Mouse (Mus musculus) liver, embryonic 15.5 days (tissue): ENCODE measurements around the gene Mctp2. TPM values are rescaled to one million over a fixed set of nuclear protein-coding genes. Genes with fewer than 3 reads are reported as not detected.
A peak's percentile ranks its signal among the peaks of the same experiment; 100 is the strongest.

Experiments used
- ATAC-seq: fragments of 200-750 bp; cut with Nextera tagmentation; 2 replicates; pipeline ENCODE4 v1.8.0; 2017; ENCODE audit warnings: moderate number of reproducible peaks, mild to moderate bottlenecking, moderate library complexity; ENCODE audit not compliant: insufficient read depth
- H3K27ac ChIP-seq: fragments of 300-500 bp; sonication (generic); replicated peaks from 2 replicates; pipeline ENCODE4 v1.5.1; 2015; ENCODE audit warnings: mild to moderate bottlenecking, inconsistent platforms
- H3K27me3 ChIP-seq: fragments of 300-500 bp; sonication (generic); 2 replicates; pipeline ENCODE4 v1.6.1; 2015; ENCODE audit warnings: mild to moderate bottlenecking, inconsistent platforms
- H3K36me3 ChIP-seq: fragments of 300-500 bp; sonication (generic); replicated peaks from 2 replicates; pipeline ENCODE4 v1.6.1; 2015; ENCODE audit warnings: moderate library complexity, mild to moderate bottlenecking, inconsistent platforms
- H3K4me1 ChIP-seq: fragments of 300-500 bp; sonication (generic); replicated peaks from 2 replicates; pipeline ENCODE4 v1.6.1; 2015; ENCODE audit warnings: inconsistent platforms
- H3K4me2 ChIP-seq: fragments of 300-500 bp; sonication (generic); 2 replicates; pipeline ENCODE4 v1.6.1; 2015; ENCODE audit warnings: moderate library complexity, mild to moderate bottlenecking, inconsistent platforms
- H3K4me3 ChIP-seq: fragments of 300-500 bp; sonication (generic); replicated peaks from 2 replicates; pipeline ENCODE4 v1.5.1; 2015; ENCODE audit warnings: mild to moderate bottlenecking, inconsistent platforms
- H3K9ac ChIP-seq: fragments of 300-500 bp; sonication (generic); 2 replicates; pipeline ENCODE4 v1.6.1; 2015; ENCODE audit warnings: moderate library complexity, mild to moderate bottlenecking, inconsistent platforms
- H3K9me3 ChIP-seq: fragments of 300-500 bp; sonication (generic); replicated peaks from 2 replicates; pipeline ENCODE4 v1.6.1; 2016; ENCODE audit warnings: inconsistent platforms
- WGBS: fragments of 180-500 bp; shearing (Covaris S2); methylation state at CpG from one replicate; pipeline ENCODE4 v1.1.7; 2015; ENCODE audit warnings: mixed read lengths; ENCODE audit not compliant: insufficient replicate concordance; 5-methylcytosine and 5-hydroxymethylcytosine counted together
- polyA plus RNA-seq: library from polyadenylated mRNA; unstranded; fragments of >200 nt; fragmentation: Nextera tagmentation; extraction: Ambion mirVana; gene quantifications from 2 replicates; pipeline ENCODE4 v1.2.1, GENCODE M21; 2015

Gene Mctp2
- polyA plus RNA-seq, 1 experiment from 2014 or later = 0.35 TPM

DNA sequence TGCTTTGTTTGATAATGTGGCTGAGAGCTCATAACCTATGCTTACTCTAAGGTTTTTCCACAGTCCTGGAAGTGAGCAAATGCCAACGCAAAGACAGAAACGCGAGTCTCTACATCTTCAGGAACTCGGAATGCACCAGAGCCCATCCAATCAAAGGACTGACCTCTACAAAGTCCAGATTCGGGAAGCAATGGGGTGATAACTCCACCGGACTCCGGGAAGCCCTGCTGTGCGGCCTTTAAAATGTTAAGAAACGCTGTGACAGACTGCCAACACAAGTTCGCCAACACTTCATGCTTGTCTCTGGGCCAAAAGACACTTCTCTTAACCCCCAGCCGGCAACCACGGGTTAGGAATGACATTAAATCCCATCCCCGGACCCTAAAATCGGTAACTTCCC, 437 bp downstream of the Mctp2 start:
- no peak for ATAC-seq
- Histone ChIP-seq H3K27ac (no peak overlapping the region), H3K36me3 (no peaks in the 10 kb centered on the region), H3K4me1 (no peaks in the 10 kb centered on the region), H3K27me3 (no peaks in the 10 kb centered on the region; the same call in 1 of the 2 replicates), H3K4me3 (peak overlapping the region; percentile 53), H3K4me2 (peak overlapping the region; percentile 69), H3K9me3 (no peaks in the 10 kb centered on the region), H3K9ac (no peak overlapping the region)
- 4% methylated on average over 14 of the region's 14 CpGs for WGBS

DNA sequence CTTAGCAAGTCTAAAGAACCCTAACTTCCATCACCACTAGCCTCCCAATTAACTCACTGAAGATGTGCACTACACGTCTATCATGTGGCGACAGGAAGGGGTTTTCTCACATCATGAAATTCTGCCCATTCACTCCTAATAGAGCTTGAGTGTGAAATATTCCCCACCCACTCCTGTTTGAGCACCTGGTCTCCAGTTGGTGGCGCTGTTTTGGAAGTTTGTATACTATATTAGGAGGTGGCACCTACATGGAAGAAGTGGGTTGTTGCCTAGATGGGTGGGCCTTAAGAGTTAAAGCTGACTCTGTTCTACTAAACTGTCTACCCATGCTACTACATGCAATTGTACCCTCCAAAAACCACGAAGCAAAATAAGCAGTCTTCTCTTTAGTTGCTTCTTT, 4.7 kb downstream of the Mctp2 start:
- no peaks in the 10 kb centered on the region for H3K36me3 ChIP-seq
- no peak overlapping the region for H3K4me2 ChIP-seq
- ATAC-seq = no peak
- H3K27ac ChIP-seq = no peak overlapping the region
- H3K9me3 ChIP-seq = no peaks in the 10 kb centered on the region
- no peak overlapping the region for H3K9ac ChIP-seq
- no peaks in the 10 kb centered on the region for H3K4me1 ChIP-seq
- H3K4me3 ChIP-seq = no peak overlapping the region
- no peaks in the 10 kb centered on the region; the same call in 1 of the 2 replicates for H3K27me3 ChIP-seq
- WGBS = 44% methylated on average over 4 of the region's 4 CpGs

DNA sequence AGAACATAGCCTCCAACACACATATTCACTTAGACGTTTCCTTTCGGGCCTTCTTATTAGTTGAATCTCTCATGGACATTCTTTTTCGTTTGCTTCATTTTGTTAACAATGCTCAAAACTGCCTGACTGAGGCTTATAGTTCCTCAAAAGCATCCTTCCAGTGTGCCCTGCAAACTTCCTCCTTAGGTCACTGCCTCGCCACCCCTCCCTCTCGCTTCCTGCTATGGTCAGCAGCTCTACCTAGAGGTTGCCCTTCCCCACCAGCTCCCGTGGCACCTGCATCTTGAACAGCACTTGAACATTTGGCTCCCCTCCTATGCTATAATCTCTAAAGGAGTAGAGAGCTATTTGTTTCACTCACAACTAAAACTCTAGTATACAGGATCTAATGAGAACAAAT, 6.7 kb downstream of the Mctp2 start:
- Histone ChIP-seq H3K27ac (no peak overlapping the region), H3K9ac (no peak overlapping the region), H3K36me3 (no peaks in the 10 kb centered on the region), H3K27me3 (no peaks in the 10 kb centered on the region), H3K4me2 (no peak overlapping the region), H3K4me1 (no peaks in the 10 kb centered on the region), H3K9me3 (no peaks in the 10 kb centered on the region), H3K4me3 (no peak overlapping the region)
- WGBS = 23% methylated on average over 6 of the region's 6 CpGs
- ATAC-seq = no peak

DNA sequence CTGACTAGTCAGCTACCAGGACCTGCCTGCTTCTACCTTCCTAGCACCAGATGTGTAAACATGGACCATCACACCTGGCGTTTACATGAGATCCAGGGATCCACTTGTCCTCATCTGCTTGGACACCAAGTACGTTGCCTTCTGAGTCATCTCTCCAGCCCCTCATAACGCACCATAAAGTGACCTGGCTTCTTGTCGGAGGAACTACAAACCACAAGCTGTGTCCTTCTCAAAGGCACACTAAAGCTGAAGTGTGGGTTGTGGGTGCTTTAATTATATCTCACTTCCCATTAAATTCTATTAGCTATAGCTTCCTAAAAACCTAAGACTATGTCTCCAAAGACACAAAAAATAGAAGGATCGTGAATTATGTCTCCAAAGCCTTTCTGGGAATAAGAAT, 9.4 kb downstream of the Mctp2 start:
- 35% methylated on average over 5 of the region's 5 CpGs for WGBS
- H3K27ac ChIP-seq = no peak overlapping the region
- H3K9me3 ChIP-seq = no peaks in the 10 kb centered on the region
- no peaks in the 10 kb centered on the region for H3K4me1 ChIP-seq
- no peaks in the 10 kb centered on the region for H3K36me3 ChIP-seq
- no peak overlapping the region for H3K4me2 ChIP-seq
- no peak for ATAC-seq
- no peak overlapping the region for H3K9ac ChIP-seq
- no peaks in the 10 kb centered on the region for H3K27me3 ChIP-seq
- H3K4me3 ChIP-seq = no peak overlapping the region

DNA sequence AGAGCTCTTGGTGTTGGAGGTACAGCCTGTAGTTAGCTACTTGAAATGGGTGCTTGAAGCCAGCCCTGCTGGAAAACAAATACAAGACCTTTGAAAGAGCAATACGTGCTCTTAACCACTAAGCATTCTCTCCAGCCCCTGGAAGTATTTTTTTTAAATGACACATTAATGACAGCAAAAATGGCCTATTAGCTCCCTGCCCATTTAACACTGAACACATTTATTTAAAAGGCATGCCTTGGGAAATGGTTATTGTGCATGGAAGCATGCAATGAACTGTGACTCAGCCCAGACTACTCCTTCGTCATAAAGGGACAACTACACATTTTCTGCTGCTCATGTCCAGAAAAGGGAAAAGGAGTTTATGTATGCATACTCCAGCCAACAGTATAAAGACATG, 10.2 kb downstream of the Mctp2 start:
- no peaks in the 10 kb centered on the region for H3K4me1 ChIP-seq
- no peaks in the 10 kb centered on the region for H3K27me3 ChIP-seq
- 60% methylated on average over 2 of the region's 2 CpGs for WGBS
- no peak overlapping the region for H3K27ac ChIP-seq
- no peak for ATAC-seq
- H3K9ac ChIP-seq = no peak overlapping the region
- no peaks in the 10 kb centered on the region for H3K36me3 ChIP-seq
- H3K4me3 ChIP-seq = no peak overlapping the region
- no peaks in the 10 kb centered on the region for H3K9me3 ChIP-seq
- H3K4me2 ChIP-seq = no peak overlapping the region

DNA sequence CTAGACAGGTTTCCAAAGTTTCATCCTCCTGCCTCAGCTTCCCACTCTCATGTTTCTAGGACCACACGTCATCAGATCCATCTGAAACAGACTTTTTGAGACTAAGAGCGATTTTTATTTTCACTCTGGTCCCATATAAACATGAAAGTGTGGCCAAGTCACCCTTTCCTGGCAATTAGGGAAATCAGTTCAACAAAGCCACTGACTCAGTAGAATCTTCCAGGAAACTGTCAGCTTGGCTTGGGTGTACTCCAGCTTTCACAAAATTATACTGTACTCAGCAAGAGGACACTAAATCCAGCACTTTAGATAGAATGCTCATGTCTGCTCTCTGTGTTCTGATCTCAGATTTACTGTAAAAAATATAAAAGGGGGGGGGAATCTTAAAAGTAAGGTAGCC, 11.5 kb downstream of the Mctp2 start:
- no peak overlapping the region for H3K4me2 ChIP-seq
- H3K36me3 ChIP-seq = no peaks in the 10 kb centered on the region
- no peak overlapping the region for H3K27ac ChIP-seq
- 51% methylated on average over 2 of the region's 2 CpGs for WGBS
- no peaks in the 10 kb centered on the region for H3K27me3 ChIP-seq
- H3K4me1 ChIP-seq = no peaks in the 10 kb centered on the region
- no peak overlapping the region for H3K4me3 ChIP-seq
- H3K9me3 ChIP-seq = no peaks in the 10 kb centered on the region
- H3K9ac ChIP-seq = no peak overlapping the region
- ATAC-seq = no peak

DNA sequence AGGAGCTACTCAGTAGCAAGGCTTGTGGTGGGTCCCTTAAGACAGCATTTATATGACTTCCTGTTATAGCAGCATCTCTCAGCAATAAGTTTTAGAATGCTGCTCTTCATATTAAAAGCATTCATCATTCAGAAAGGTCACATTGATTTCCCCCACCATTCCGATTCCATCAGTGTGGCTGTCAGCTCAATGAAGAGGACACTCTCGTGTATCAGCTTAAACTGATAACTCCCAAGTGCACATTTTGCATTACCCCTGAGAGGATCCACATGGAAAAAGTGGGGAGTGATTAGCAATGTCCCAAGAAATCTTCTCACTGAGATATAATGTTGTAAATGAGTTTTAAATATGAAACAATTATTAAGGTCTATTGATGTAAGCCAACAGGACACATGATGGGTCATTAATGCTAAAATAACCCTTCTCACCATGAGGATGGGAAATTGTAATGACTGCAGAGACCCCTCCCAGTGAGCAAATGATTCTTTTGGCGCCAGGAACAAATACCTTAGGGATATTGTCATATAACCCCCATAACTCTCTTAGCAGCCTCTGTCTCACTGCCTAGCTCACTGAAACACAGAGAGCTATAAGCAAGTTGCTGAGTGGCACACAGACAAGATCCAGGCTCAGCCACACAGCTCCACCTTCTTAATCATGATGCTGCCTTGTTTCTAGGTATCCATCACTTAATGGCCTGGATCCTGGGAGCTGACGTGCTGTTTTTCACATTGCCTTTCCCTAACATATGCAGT, 12.4 kb downstream of the Mctp2 start:
- 49% methylated on average over 4 of the region's 4 CpGs for WGBS

DNA sequence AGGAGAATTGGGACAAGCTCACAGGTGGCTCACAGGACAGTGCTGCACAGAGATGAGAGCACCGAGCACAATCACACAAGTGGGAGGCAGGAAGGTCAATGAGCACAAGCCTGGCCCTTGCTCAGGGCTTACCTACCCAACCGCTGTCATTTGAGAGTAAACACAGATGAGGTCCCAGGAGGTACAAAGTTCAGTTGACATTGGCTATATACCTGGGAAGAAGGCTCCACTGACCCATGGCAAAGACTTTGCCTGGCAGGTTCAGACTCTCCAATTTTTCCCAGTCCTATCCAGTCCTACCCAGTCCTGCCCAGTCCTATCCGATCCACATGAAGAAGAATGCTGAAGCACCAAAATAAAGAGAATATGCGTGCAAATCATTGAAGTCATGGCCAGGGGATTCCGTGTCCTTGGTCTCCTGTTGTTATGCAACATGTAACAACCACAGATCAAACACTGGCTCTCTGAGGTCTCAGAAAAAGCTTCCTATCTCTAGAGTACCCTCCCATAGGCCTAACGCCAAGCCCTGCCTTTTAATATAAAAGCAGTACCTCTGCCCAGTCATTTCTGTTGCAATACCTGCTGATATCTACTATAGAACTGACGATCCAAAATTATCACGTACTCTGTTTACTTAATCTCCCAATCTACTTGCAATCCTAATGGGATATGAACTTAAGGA, 14.0 kb downstream of the Mctp2 start:
- no peak overlapping the region for H3K4me3 ChIP-seq
- WGBS = 56% methylated on average over 8 of the region's 8 CpGs
- H3K27me3 ChIP-seq = no peaks in the 10 kb centered on the region
- H3K4me2 ChIP-seq = no peak overlapping the region; the same call in 1 of the 2 replicates
- ATAC-seq = peak; percentile 89
- no peaks in the 10 kb centered on the region for H3K4me1 ChIP-seq
- H3K9ac ChIP-seq = no peak overlapping the region
- H3K9me3 ChIP-seq = no peaks in the 10 kb centered on the region
- peak overlapping the region; percentile 19; the same call in 1 of the 2 replicates for H3K27ac ChIP-seq
- H3K36me3 ChIP-seq = no peaks in the 10 kb centered on the region

More for the DNA sequence above, 12.4 kb downstream of the Mctp2 start:
- Histone ChIP-seq H3K27me3 (no peaks in the 10 kb centered on the region), H3K9ac (no peak overlapping the region), H3K9me3 (no peaks in the 10 kb centered on the region), H3K27ac (no peak overlapping the region), H3K36me3 (no peaks in the 10 kb centered on the region), H3K4me1 (no peaks in the 10 kb centered on the region), H3K4me2 (no peak overlapping the region), H3K4me3 (no peak overlapping the region)
- no peak for ATAC-seq

DNA sequence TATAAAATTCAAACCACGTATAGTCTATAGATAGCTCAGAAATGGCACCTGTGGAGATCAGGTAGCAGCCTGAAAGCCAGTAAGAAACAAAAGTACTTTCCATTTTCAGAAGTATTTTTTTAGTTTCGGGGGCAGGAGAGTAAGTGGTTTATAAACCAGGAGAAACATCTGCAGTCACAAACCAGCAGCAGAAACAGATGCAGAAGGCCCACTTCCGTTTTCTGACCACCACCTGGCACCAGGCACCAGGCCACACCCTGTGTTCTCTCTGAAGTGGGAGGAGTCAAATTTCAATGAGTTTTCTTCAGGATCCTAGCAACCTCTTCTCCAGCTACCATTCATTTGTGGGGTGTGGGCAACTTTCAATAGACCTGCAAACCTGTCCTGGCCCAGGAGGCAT, 25.7 kb downstream of the Mctp2 start:
- no peak for ATAC-seq

DNA sequence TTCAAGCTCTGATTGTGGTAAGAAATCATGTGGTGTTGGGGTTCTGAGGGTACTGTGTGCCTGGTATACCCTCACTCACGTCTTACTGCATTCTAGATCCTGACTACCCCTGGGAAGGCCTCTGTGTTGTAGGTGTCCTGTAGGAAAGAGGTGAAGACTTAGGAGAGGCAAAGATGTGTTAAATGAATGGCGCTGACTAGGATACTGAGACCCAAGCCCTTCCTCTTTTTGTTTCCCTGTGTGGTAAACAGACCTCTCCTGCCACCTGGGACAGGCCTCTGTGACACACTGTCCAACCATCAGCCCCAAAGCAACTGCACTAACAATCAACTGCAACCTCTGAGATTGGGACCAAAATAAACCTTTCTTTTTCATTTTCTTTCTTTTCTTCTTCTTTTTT, 28.0 kb downstream of the Mctp2 start:
- H3K4me2 ChIP-seq = no peak overlapping the region

More for the DNA sequence above, 25.7 kb downstream of the Mctp2 start:
- Histone ChIP-seq H3K36me3 (no peaks in the 10 kb centered on the region), H3K4me1 (no peaks in the 10 kb centered on the region), H3K27me3 (no peaks in the 10 kb centered on the region), H3K4me3 (no peak overlapping the region), H3K4me2 (no peak overlapping the region), H3K9ac (no peak overlapping the region), H3K9me3 (no peaks in the 10 kb centered on the region), H3K27ac (no peak overlapping the region)
- WGBS = 24% methylated on average over 3 of the region's 3 CpGs

DNA sequence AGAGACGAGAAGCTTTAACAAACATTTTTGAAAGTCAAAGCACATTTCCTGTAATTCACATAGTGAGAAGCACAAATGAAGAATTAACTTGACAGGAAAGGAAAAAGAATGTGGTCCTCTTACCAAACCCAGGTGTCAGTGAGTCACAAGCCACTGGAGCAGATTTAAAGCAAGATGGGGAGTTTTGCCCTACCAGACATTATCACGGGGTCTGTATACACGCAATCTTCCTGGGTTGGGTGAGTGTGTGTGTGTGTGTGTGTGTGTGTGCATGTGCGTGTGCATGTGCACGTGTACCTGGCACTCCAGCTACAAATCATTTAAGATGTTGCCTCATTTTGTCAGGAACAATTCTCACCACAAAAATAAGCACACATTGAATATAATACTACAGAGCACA, 30.9 kb downstream of the Mctp2 start:
- ATAC-seq = no peak
- 54% methylated on average over 5 of the region's 5 CpGs for WGBS
- Histone ChIP-seq H3K27me3 (no peaks in the 10 kb centered on the region), H3K4me2 (no peak overlapping the region), H3K9me3 (no peaks in the 10 kb centered on the region), H3K27ac (no peak overlapping the region), H3K36me3 (no peaks in the 10 kb centered on the region), H3K9ac (no peak overlapping the region), H3K4me3 (no peak overlapping the region), H3K4me1 (no peaks in the 10 kb centered on the region)

More for the DNA sequence above, 28.0 kb downstream of the Mctp2 start:
- ATAC-seq = no peak
- Histone ChIP-seq H3K27me3 (no peaks in the 10 kb centered on the region), H3K27ac (no peak overlapping the region), H3K9ac (no peak overlapping the region), H3K9me3 (no peaks in the 10 kb centered on the region), H3K36me3 (no peaks in the 10 kb centered on the region), H3K4me3 (no peak overlapping the region), H3K4me1 (no peaks in the 10 kb centered on the region)
- 61% methylated on average over 2 of the region's 2 CpGs for WGBS
